Comparison of ENCODE assay signal across 24 mouse cellular contexts in the genomic region with DNA sequence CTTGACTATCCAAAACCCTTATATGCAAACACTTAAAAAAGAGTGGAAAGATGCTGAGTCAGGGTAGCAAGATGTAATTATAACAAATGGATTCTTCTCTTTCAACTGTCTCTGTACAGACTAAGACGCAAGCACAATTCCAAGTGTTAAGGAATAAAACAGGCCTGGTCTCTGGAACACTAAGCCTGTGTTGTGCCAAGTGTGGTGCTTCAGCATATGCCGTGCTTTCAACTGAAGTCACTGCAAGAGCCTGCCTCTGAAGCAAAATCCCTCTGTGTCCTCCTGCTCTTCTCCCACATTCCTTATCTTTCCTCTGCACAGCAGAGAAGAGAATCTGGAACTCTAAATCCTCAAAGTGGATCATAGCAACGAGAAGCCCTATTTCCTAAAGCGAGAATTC.
"Had no signal": no experiment of that assay in that cellular context is flagged by ENCODE, and none has a peak within 500 bp of the region (broad histone marks: within the 10 kb centered on the region; RNA-seq: fewer than 3 reads in every experiment).

No protein-coding gene starts in this region.

- H3K27ac ChIP-seq: intestine, embryonic 15.5 days; kidney, embryonic 15.5 days; limb, embryonic 10.5 days; limb, embryonic 13.5 days; liver, embryonic 12.5 days; liver, embryonic 15.5 days; lung, embryonic 15.5 days; midbrain, embryonic 13.5 days; neural tube, embryonic 13.5 days; stomach, postnatal 0 days had no signal

- H3K4me3 ChIP-seq: intestine, embryonic 15.5 days; kidney, embryonic 15.5 days; limb, embryonic 10.5 days; limb, embryonic 13.5 days; liver, embryonic 12.5 days; liver, embryonic 15.5 days; lung, embryonic 15.5 days; megakaryocyte, embryonic 14.5 days; midbrain, embryonic 10.5 days; midbrain, embryonic 13.5 days; myocyte; neural tube, embryonic 13.5 days had no signal

- DNase-seq: kidney, adult 11 months; kidney, adult 8-10 months; kidney, postnatal 10 days; kidney, postnatal 36 days; layer of hippocampus, postnatal 36 days; liver; lung, adult 18-20 months; lung, postnatal 10 days; lung, postnatal 36 days; retina, postnatal 1 day; thymus, postnatal 25 days had no signal
